Mouse (Mus musculus) limb, embryonic 13.5 days (tissue): ENCODE data around the gene 9030025P20Rik. TPM values are rescaled to one million over a fixed set of nuclear protein-coding genes. Genes with fewer than 3 reads are reported as not detected.
"Not testable (repeated sequence)": the region's sequence is repeated elsewhere in the genome, so short reads cannot be mapped to it uniquely, and the experiment has no call there.

Experiments used
- ATAC-seq: fragments of 200-750 bp; cut with Nextera tagmentation; 2 replicates; pipeline ENCODE4 v1.8.0; 2017; ENCODE audit warnings: low read depth, moderate number of reproducible peaks, moderate TSS enrichment; ENCODE audit not compliant: low FRiP score
- H3K27ac ChIP-seq: fragments of 300-500 bp; sonication (generic); 2 replicates; pipeline ENCODE4 v1.5.1; 2015; ENCODE audit warnings: inconsistent platforms, mild to moderate bottlenecking, moderate library complexity
- H3K27me3 ChIP-seq: fragments of 300-500 bp; sonication (generic); 2 replicates; pipeline ENCODE4 v1.6.1; 2015; ENCODE audit warnings: mild to moderate bottlenecking, inconsistent platforms
- H3K36me3 ChIP-seq: fragments of 300-500 bp; sonication (generic); 2 replicates; pipeline ENCODE4 v1.6.1; 2015; ENCODE audit warnings: inconsistent platforms, mild to moderate bottlenecking, moderate library complexity
- H3K4me1 ChIP-seq: fragments of 300-500 bp; sonication (generic); 2 replicates; pipeline ENCODE4 v1.6.1; 2015; ENCODE audit warnings: inconsistent platforms
- H3K4me2 ChIP-seq: fragments of 300-500 bp; sonication (generic); replicated peaks from 2 replicates; pipeline ENCODE4 v1.6.1; 2015; ENCODE audit warnings: inconsistent platforms, mild to moderate bottlenecking, moderate library complexity
- H3K4me3 ChIP-seq: fragments of 300-500 bp; sonication (generic); 2 replicates; pipeline ENCODE4 v1.5.1; 2015; ENCODE audit warnings: moderate library complexity, mild to moderate bottlenecking, inconsistent platforms
- H3K9ac ChIP-seq: fragments of 300-500 bp; sonication (generic); 2 replicates; pipeline ENCODE4 v1.6.1; 2015; ENCODE audit warnings: mild to moderate bottlenecking, inconsistent platforms
- H3K9me3 ChIP-seq: fragments of 300-500 bp; sonication (generic); 2 replicates; pipeline ENCODE4 v1.6.1; 2016; ENCODE audit warnings: inconsistent platforms
- WGBS: fragments of 180-500 bp; shearing (Covaris S2); methylation state at CpG from one replicate; pipeline ENCODE4 v1.1.7; 2015; 5-methylcytosine and 5-hydroxymethylcytosine counted together
- polyA plus RNA-seq: library from polyadenylated mRNA; unstranded; fragments of >200 nt; fragmentation: Nextera tagmentation; extraction: Ambion mirVana; gene quantifications from 2 replicates; pipeline ENCODE4 v1.2.1, GENCODE M21; 2015

The 9030025P20Rik gene
- polyA plus RNA-seq, 1 experiment from 2014 or later, result 11.0 TPM

DNA sequence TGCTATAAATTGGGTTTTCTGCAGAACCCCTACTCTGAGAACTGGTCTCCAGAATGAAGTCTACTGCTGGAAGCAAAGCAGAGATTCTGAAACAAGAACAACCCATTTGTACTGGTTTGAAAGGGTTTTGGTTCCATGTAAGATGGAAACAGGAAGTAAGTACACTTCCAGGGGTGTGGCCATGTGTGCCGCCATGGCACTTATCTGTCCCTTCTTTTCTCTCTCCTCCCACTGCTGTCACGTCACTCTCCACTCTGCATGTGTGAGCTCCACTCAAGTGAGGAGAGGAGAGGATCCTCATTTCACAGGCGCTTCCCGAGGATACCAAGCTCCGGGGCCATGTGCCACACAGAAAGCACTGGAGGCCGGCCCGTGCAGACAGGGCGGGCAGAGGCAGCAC lies 24.8 kb upstream of the 9030025P20Rik start:
- Histone ChIP-seq H3K9ac (no peak overlapping the region), H3K36me3 (peaks cover 63% of the 10 kb centered on the region), H3K4me3 (no peak overlapping the region), H3K4me2 (no peak overlapping the region), H3K9me3 (no peaks in the 10 kb centered on the region), H3K27ac (no peak overlapping the region), H3K4me1 (no peaks in the 10 kb centered on the region), H3K27me3 (no peaks in the 10 kb centered on the region)
- WGBS, result 81% methylated on average over 8 of the region's 8 CpGs
- ATAC-seq, result no peak

DNA sequence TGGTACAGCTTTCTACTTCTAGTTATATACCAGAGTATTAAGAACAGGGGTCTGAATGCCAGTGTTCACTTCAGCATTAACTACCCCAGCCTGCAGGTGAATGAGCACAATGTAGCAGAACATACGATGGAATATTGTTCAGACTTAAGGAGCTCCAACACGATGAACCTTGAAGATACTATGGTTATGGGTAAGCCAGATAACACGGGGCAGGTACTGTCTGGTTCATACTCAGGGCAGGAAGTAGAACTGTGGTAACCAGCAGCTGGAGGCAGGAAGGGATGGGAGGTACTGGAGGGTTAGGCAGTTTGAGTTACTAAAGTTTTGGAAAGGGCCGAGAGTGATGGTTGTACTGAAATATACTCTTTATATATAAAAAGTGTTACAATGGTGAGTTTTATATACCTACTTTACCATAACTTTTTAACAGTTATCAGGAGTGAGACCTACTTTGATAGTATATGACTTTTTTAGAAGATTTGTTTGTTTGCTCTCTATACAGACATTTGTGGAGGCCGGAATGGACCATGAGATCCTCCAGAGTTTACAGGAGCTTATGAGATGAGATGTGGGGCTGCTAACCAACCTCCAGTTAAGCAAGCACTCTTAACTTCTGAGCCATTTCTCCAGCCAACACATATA lies 19.5 kb upstream of the 9030025P20Rik start:
- H3K4me3 ChIP-seq, result no peak overlapping the region
- no peak overlapping the region for H3K9ac ChIP-seq
- 88% methylated on average over 5 of the region's 5 CpGs for WGBS
- no peak for ATAC-seq
- no peak overlapping the region for H3K27ac ChIP-seq
- H3K4me1 ChIP-seq, result peaks cover 12% of the 10 kb centered on the region
- no peaks in the 10 kb centered on the region for H3K9me3 ChIP-seq
- H3K4me2 ChIP-seq, result no peak overlapping the region
- H3K36me3 ChIP-seq, result peaks cover 26% of the 10 kb centered on the region
- no peaks in the 10 kb centered on the region for H3K27me3 ChIP-seq

GRCm38 (mm10) chr17:14959979-14960378 lies 18.3 kb upstream of the 9030025P20Rik start:
- Histone ChIP-seq H3K4me1 (peaks cover 12% of the 10 kb centered on the region), H3K36me3 (peaks cover 17% of the 10 kb centered on the region), H3K9me3 (no peaks in the 10 kb centered on the region), H3K27ac (no peak overlapping the region), H3K4me2 (peak overlapping the region; percentile 66), H3K4me3 (peak overlapping the region; percentile 77), H3K27me3 (no peaks in the 10 kb centered on the region), H3K9ac (peak overlapping the region; percentile 50)
- no peak for ATAC-seq
- 24% methylated on average over 3 of the region's 3 CpGs for WGBS

DNA sequence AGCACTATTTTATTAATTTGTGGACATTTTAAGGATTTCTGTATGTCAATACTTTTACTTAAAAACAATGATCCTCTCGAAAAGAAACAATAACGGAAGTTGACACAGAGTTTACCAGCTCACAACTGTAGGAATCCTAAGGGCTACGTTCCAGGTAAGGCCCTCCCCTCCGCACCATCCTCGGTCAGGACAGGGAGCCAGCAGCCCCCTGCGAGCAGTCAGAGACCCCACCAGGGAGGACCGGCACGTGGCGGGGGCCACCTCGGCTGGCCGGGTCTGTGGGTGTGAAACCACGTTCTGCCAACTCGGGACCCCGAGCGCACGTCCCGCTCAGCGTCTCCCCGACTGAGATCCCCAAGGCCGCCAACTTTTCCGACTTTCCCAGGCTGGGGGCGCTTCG lies 17.7 kb upstream of the 9030025P20Rik start:
- Histone ChIP-seq H3K27me3 (no peaks in the 10 kb centered on the region), H3K4me2 (peak overlapping the region; percentile 89), H3K9me3 (no peaks in the 10 kb centered on the region), H3K27ac (peak overlapping the region; percentile 48; the same call in 1 of the 2 replicates), H3K4me1 (peaks cover 12% of the 10 kb centered on the region), H3K9ac (peak overlapping the region; percentile 87), H3K36me3 (peaks cover 17% of the 10 kb centered on the region), H3K4me3 (peak overlapping the region; percentile 77)
- WGBS, result 0% methylated on average over 19 of the region's 23 CpGs
- no peak; the same call in 1 of the 2 replicates for ATAC-seq

GRCm38 (mm10) chr17:14960951-14961556 lies 17.2 kb upstream of the 9030025P20Rik start, which contains the start of gene Phf10:
TSS of gene Phf10 (minus strand) at chr17:14961273.
- Histone ChIP-seq H3K4me1 (peaks cover 12% of the 10 kb centered on the region), H3K9ac (peak within 1 kb of the TSS; percentile 87), H3K36me3 (peaks cover 17% of the 10 kb centered on the region), H3K4me2 (peak within 1 kb of the TSS; percentile 89), H3K27ac (peak within 1 kb of the TSS; percentile 72; the same call in 1 of the 2 replicates), H3K4me3 (peak within 1 kb of the TSS; percentile 77)
- 0% methylated on average over 33 of the region's 100 CpGs for WGBS
- H3K27me3 ChIP-seq, H3K9me3 ChIP-seq: not testable (repeated sequence)
- ATAC-seq, result peak; percentile 82

- H3K36me3 ChIP-seq, result peaks cover 12% of the 10 kb centered on the region
- H3K4me3 ChIP-seq, H3K9ac ChIP-seq, H3K27ac ChIP-seq, H3K27me3 ChIP-seq, H3K9me3 ChIP-seq, H3K4me2 ChIP-seq: not testable (repeated sequence)
- H3K4me1 ChIP-seq, result peaks cover 12% of the 10 kb centered on the region
- ATAC-seq, result peak; percentile 96
- WGBS, result no CpG with 5 or more reads among the region's 44 CpGs
Measured at GRCm38 (mm10) chr17:14961557-14962154, 16.6 kb upstream of the 9030025P20Rik start.

DNA sequence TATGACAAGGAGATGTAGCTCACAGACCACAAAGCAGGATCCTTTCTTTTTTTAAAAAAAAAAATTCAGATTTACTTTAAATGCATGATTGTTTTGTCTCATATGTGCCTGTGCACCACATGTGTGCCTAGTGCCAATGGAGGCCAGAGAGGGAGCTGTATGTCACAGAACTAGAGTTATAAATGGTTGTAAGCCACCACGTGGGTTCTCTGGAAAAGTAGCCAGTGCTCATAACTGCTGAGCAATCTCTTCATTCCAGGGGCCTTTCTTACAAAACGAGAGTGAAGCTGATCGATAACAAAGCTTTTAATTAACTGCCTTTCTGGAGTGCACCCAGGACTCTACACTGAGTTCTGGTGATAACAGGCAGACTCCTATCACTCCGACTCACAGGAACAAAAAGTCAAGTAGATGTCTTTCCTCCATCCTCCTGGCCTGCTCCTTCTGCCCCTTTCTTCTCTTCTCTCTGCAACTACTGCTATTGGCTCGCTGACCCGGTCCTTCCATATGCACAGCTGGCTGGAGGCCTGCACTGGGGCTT lies 9.8 kb upstream of the 9030025P20Rik start:
- H3K4me3 ChIP-seq, H3K4me2 ChIP-seq, H3K27me3 ChIP-seq, H3K27ac ChIP-seq, H3K4me1 ChIP-seq, H3K9me3 ChIP-seq, H3K36me3 ChIP-seq, H3K9ac ChIP-seq, ATAC-seq: not testable (repeated sequence)
- no CpG with 5 or more reads among the region's 6 CpGs for WGBS

GRCm38 (mm10) chr17:14977718-14978361 lies 428 bp upstream of the 9030025P20Rik start:
- not testable (repeated sequence) for ATAC-seq
- H3K4me2 ChIP-seq, result peak overlapping the region; percentile 34; the same call in 1 of the 2 replicates

DNA sequence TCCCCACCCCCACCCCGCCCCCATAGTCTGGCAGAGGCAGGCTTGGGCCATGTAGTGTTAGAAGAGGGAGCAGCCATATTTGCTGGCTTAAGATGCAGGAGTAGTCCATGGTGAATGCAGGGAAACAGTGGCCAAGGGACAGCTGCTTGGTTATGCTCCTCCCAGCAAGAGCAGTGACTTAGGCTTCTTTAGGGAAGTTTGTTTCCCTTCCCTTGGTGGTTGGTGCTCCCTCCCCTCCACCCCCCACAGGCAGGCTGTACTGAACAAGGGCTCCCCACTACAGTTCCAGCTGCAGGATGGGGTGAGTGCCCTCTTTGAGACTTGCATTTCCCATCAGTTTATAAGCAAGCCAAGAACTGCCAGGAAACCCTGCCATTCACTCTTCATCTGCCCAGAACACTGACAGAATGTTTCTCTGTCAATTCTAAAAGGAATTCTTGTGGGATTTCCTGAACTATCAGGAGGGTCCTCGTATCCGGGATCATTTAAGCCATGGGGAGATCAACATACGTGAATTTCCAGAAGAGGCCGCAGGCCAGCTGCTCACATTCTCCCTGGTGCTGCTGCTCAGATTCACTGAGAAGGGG lies 11.9 kb downstream of the 9030025P20Rik start:
- H3K4me1 ChIP-seq, ATAC-seq, H3K36me3 ChIP-seq, H3K4me2 ChIP-seq, H3K9ac ChIP-seq, H3K4me3 ChIP-seq, H3K27me3 ChIP-seq, H3K9me3 ChIP-seq, H3K27ac ChIP-seq: not testable (repeated sequence)
- WGBS, result 94% methylated on average over 4 of the region's 5 CpGs

More at GRCm38 (mm10) chr17:14977718-14978361, 428 bp upstream of the 9030025P20Rik start:
- H3K9ac ChIP-seq, H3K36me3 ChIP-seq, H3K4me1 ChIP-seq, H3K27me3 ChIP-seq, H3K27ac ChIP-seq, H3K9me3 ChIP-seq: not testable (repeated sequence)
- 0 out of 2 replicates have a peak overlapping the region, but pooled peaks have one; percentile 24 for H3K4me3 ChIP-seq
- WGBS, result under 1% methylated on average over 4 of the region's 7 CpGs

DNA sequence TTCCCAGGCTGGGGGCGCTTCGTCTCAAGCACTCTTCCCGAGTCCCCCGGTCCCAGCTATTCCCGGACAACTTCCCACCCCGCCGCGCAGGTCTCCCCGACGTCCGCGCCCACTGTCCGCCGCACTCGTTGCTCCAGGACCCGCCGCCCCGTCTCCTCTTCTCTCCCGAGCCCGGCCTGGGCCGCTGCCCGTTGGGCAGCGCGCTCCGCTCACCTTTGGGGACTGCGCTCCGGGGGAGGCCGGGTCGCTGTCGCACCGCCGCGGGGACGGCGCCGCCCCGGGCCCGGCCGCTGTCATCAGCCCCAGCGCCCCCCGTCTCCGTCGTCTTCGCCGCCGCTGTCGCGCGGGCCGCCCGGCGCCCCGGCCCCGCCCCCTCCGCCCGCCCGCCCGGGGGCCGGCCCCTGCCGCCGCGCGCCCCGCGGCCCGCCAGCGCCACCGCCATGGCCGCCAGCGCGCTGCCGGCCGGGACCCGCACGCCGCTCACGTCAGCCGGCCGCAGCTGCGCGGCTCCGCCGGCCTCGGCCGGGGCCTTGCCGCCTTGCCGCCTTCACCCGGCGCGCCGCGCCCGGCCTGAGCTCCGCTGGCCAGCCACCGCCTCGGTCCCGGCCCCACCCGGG lies 14.4 kb downstream of the 9030025P20Rik start:
- H3K27me3 ChIP-seq, H3K27ac ChIP-seq, H3K36me3 ChIP-seq, H3K4me1 ChIP-seq, H3K9ac ChIP-seq, H3K9me3 ChIP-seq, H3K4me2 ChIP-seq, H3K4me3 ChIP-seq: not testable (repeated sequence)
- WGBS, result no CpG with 5 or more reads among the region's 98 CpGs
- peak; percentile 80 for ATAC-seq

DNA sequence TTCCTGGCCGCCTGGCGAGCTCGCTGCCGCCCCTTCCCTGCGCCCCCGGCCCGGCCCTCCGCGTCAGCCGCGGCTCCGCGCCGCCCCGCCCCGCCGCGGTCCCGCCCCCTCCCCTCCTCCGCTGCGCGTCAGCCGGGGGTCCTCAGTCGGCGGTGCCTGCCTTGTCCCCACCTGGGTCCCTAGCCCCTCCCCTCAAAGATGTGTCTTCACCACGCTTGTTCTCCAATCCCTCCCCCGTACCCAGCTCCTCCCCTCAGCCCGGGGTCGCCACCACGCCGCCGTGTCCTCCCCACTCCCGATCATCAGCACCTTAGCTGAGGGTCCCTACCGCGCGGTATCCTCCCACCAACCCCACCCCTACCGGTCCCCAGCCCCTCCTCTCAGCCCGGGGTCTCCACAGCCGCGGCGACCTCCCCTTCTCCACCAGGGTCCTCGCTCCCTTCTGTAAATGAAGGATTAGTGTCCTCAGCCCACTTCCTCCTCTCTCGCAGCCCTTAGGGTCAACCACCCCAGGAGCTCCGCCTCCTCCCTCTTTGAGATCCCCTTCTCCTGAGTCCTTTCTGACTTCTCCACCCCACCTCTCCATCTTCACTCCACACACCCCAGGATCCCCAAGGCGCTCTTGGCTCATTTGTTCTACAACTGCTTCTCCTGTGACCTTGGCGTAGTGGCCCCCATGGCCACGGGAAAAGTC lies 15.0 kb downstream of the 9030025P20Rik start:
- ATAC-seq, result peak; percentile 94
- H3K36me3 ChIP-seq, H3K4me1 ChIP-seq, H3K4me3 ChIP-seq, H3K9ac ChIP-seq, H3K9me3 ChIP-seq, H3K4me2 ChIP-seq, H3K27me3 ChIP-seq, H3K27ac ChIP-seq: not testable (repeated sequence)
- WGBS, result no CpG with 5 or more reads among the region's 47 CpGs
